Comparison of ENCODE assay signal across 16 mouse cellular contexts in the genomic region with DNA sequence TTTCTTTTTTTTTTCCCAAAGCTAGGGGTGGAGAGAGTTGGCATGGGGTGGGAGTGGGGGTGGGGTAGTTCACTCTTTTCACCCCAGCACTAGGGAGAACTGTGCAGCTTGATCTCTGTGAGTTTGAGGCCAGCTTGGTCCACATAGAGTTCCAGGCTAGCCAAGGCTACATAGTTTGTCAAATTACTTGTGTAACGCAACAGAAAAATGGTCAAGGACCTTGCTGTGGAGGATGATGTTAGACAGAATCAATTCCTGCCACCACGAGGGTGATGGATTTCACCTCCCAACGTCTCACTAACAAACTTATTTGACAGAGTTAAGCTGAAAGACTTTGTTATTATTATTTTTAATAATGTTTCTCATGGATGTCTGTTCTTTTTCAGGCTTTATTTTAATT.
"Had no signal": no experiment of that assay in that cellular context is flagged by ENCODE, and none has a peak within 500 bp of the region (broad histone marks: within the 10 kb centered on the region; RNA-seq: fewer than 3 reads in every experiment).

No protein-coding gene starts in this region.

- DNase-seq: cerebellum, adult 8-10 months; cerebellum, adult 9-10 months; cerebellum, adult 9-11 months; cerebellum, postnatal 10 days; cerebellum, postnatal 14 days; cerebellum, postnatal 25 days; cerebellum, postnatal 36 days; embryo, embryonic 11 days; forebrain, postnatal 0 days; gastrocnemius, adult 2 months; gastrocnemius, postnatal 10 days; gastrocnemius, postnatal 14 days; gastrocnemius, postnatal 25 days; gastrocnemius, postnatal 36 days; heart, adult 18-20 months; heart, adult 2 months had no signal
